Mouse (Mus musculus) myocyte (in vitro differentiated cells): ENCODE results near the gene Cops7b.
A peak's percentile ranks its signal among the peaks of the same experiment; 100 is the strongest.

Source experiments
- E2F4 ChIP-seq: IDR thresholded peaks from one replicate; pipeline ENCODE4 v1.6.1; 2011; ENCODE audit warnings: mild to moderate bottlenecking, control low read depth, moderate library complexity; ENCODE audit not compliant: insufficient read depth
- MAX ChIP-seq: IDR thresholded peaks from one replicate; pipeline ENCODE4 v1.6.1; 2011; ENCODE audit warnings: low read depth, mild to moderate bottlenecking, control low read depth
- MYOD1 ChIP-seq, 3 experiments: IDR thresholded peaks; one replicate each; pipeline ENCODE4 v1.6.1; 2011; ENCODE audit warnings: control low read depth in 2 of 3, low read depth in 2 of 3, mild to moderate bottlenecking in 2 of 3, moderate library complexity in 1 of 3; ENCODE audit not compliant: insufficient read length in 2 of 3, control insufficient read depth in 1 of 3
- MYOG ChIP-seq, 3 experiments: IDR thresholded peaks; one replicate each; pipeline ENCODE4 v1.6.1; 2011; ENCODE audit warnings: control low read depth in 2 of 3, low read depth in 2 of 3, mild to moderate bottlenecking in 2 of 3; ENCODE audit not compliant: insufficient read length in 2 of 3, control insufficient read depth in 1 of 3, insufficient read depth in 1 of 3
- POLR2A ChIP-seq: IDR thresholded peaks from one replicate; pipeline ENCODE4 v1.6.1; 2011; ENCODE audit warnings: low read depth, mild to moderate bottlenecking, control low read depth, moderate library complexity; ENCODE audit not compliant: insufficient read length
- POLR2AphosphoS2 ChIP-seq: IDR thresholded peaks from one replicate; pipeline ENCODE4 v1.6.1; 2011; ENCODE audit warnings: low read depth, control low read depth; ENCODE audit not compliant: insufficient read length
- TCF12 ChIP-seq: IDR thresholded peaks from one replicate; pipeline ENCODE4 v1.6.1; 2011; ENCODE audit warnings: mild to moderate bottlenecking, control low read depth; ENCODE audit not compliant: poor library complexity, insufficient read depth, severe bottlenecking
- TCF3 ChIP-seq: IDR thresholded peaks from one replicate; pipeline ENCODE4 v1.6.1; 2011; ENCODE audit warnings: low read depth, control low read depth; ENCODE audit not compliant: insufficient read length
- USF1 ChIP-seq: IDR thresholded peaks from one replicate; pipeline ENCODE4 v1.6.1; 2011; ENCODE audit warnings: low read depth, mild to moderate bottlenecking, control low read depth, moderate library complexity

DNA sequence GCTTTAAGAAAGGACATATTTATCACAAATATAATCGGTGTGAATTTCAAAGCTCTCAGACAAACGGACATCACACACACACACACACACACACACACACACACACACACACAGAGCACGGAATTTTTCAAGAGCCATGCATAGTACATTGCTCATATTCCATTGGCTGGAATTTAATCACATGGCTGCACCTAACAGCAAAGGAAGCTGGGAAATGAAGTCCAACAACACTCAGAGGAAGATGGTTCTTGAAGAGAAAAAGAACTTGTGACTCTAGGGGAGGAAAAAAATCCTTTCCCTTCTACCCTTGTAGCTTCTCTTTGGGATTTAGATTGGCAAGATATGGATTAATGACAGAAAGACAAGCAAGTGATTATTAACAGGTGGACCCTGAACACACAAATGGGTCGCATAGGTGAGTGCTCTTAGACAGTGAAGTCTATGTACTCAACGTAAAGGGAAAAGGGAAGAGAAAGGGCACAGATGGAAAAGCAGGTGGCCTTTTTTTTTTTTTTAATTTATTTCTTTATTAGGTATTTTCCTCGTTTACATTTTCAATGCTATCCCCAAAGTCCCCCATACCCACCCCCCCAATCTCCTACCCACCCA lies 52.2 kb downstream of the Cops7b start:
- no peak for TF ChIP-seq POLR2A
- TF ChIP-seq E2F4 = no peak
- TF ChIP-seq MAX = no peak
- no peak for TF ChIP-seq POLR2AphosphoS2
- no peak for TF ChIP-seq MYOD1 (IDR thresholded peaks at IDR 0.05; ENCODE audit: control insufficient read depth in 1 of 3, insufficient read length in 2 of 3, low read depth in 2 of 3)
- no peak for TF ChIP-seq TCF12
- peak; percentile 86 for TF ChIP-seq USF1
- TF ChIP-seq TCF3 = no peak
- TF ChIP-seq MYOG (IDR thresholded peaks at IDR 0.05; ENCODE audit: control insufficient read depth in 1 of 3, insufficient read depth in 1 of 3, insufficient read length in 2 of 3, low read depth in 2 of 3) = no peak
